Mouse (Mus musculus) right cerebral cortex, postnatal 36 days (tissue): ENCODE measurements around the gene Coa3.
"Not testable (repeated sequence)": the region's sequence is repeated elsewhere in the genome, so short reads cannot be mapped to it uniquely, and the experiment has no call there.

ENCODE experiments used
- DNase-seq, 2 experiments: peaks; one replicate each; pipeline ENCODE4 v3.0.0; 2022; ENCODE audit warnings: low spot score in 2 of 2, mixed read lengths in 1 of 2

Gene Coa3

GRCm38 (mm10) chr11:101278223-101279192 lies at the start of gene Coa3, which contains the start of gene Cntd1:
Gene Coa3, minus strand, starts transcription at chr11:101279114.
Gene Cntd1, plus strand, starts transcription at chr11:101279012.
- DNase-seq = peak; percentile 82 to 85

DNA sequence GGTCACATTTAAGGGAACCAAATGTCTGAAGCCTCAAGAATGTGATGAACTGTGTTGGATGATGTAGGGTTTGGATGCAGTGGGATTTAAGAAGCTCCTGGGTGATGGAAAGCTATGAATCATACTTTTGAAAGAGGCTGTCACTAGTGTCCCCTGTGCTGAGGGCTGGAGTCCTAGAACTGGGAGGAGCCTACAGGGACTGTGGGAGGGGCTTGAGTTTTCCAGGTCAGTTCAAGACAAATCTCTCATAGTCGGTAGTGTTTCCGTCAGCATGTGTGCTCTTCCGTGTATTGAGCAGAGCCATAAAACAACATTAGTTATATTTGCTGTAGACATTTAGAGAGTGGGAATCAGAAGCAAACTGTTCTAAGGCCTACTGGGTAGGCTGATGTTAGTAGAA lies 48.4 kb upstream of the Coa3 start:
- DNase-seq = no peak

DNA sequence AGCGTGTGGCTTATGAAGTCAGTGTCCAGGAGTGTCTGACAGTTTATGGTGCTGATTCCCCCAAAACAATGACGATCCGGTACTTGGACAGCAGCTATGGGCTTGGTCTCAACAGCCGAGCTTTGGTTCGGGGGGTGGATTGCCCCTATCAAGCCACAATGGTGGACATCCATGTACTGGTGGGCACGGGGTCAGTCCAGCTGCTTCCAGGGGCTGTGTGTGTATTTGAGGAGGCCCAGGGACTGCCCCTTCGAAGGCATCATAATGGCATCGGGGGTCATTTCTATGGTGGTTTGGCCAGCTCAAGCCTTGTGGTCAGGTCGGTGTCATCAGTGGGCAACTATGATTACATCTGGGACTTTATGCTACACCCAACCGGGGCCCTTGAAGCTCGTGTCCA lies 47.2 kb upstream of the Coa3 start:
- no peak for DNase-seq

DNA sequence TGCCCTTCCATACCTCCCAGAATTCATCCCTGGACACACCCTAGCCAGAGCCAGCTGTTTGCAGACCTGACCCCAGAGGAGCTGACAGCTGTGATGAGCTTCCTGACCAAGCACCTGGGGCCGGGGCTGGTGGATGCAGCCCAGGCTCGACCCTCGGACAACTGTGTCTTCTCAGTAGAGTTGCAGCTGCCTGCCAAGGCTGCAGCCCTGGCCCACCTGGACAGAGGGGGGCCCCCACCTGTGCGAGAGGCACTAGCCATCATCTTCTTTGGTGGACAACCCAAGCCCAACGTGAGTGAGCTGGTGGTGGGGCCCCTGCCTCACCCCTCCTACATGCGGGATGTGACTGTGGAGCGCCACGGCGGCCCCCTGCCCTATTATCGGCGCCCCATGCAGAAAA lies 46.3 kb upstream of the Coa3 start:
- DNase-seq = not testable (repeated sequence)

- no peak for DNase-seq
Observed at GRCm38 (mm10) chr11:101324763-101325162, 45.8 kb upstream of the Coa3 start, which contains the start of gene Aoc2. Gene Aoc2, plus strand, starts transcription at chr11:101325063.

DNA sequence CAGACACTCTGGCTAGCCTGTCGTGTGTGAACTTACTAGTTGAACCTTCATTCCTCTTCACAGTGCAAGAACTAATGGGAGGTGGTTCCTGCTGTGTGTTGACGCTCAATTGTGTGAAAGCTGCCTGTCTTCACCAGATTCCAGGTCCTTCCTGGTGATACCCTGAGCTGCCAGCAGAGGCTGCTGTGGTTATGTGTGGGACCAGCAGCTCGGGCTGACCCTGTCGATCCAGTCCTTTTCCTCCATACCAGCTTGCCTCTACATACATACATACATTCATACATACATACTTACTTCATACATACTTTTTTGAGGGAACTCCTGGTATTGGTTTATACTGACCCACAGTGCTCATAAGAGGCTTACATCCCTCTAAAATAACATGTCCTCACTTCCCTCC lies 44.7 kb upstream of the Coa3 start:
- DNase-seq = peak; percentile 59 to 61

DNA sequence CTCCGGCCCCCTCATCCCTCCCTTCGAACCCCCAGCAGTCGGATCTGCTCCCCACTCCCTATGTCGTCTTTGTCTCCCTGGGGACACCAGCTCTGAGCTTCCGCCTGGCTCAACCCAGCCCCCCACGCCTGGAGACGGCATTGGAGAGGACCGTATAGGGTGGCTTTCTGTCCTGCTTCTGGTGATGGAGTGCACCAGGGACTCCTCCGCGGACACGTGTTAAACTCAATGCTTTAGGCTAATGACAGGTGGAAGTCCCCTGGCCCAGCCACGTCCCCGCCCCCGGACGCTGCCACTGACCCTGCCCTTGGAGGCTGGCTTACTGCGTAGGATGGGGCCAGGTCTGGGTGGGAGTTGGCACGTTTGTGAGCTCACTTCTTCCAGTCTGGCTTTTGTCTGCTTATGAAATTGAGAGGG lies 37.6 kb upstream of the Coa3 start:
- DNase-seq = no peak

DNA sequence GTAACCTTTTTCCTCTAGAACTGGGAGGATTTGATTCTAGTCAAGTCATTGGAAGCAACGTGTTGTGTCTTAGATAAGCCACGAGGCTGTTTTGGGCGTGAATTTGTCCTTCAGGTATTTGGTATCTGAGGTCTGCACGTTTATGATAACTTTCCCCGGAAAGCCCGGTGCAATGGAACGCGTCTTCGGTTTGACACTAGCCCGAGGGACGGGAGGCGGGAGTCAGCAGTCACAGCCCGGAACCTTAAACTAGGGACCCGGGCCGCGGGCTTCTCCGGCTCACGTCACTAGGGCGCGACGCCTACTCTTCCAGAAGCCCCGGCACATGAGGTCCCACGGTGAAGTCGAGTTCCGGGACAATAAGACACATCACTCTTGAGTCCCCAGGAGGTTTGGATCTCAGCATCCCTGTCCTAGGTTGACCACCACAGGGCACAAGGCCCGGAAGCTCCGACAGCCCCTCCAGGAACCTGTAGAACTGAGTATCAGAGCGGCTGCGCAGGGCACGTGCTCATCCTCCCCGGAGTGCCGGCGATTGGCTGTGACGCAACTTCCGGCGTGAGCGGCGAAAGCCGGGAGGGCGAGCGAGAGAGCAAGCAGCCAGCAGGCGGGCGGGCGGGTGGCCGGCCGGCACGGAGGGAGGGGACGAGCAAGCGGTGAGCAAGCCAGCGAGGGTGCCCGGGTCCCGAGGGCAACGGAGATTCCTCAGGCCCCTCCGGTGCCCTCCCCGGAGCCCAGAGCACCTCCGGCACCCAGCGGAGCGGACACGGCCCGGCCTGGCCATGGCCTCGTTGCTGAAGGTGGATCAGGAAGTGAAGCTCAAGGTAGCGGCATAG lies 37.0 kb upstream of the Coa3 start, which contains the start of gene Psme3:
TSS of gene Psme3 (plus strand) at position 549 of the 836 bp plus-strand sequence.
- DNase-seq = peak; percentile 90 to 91

DNA sequence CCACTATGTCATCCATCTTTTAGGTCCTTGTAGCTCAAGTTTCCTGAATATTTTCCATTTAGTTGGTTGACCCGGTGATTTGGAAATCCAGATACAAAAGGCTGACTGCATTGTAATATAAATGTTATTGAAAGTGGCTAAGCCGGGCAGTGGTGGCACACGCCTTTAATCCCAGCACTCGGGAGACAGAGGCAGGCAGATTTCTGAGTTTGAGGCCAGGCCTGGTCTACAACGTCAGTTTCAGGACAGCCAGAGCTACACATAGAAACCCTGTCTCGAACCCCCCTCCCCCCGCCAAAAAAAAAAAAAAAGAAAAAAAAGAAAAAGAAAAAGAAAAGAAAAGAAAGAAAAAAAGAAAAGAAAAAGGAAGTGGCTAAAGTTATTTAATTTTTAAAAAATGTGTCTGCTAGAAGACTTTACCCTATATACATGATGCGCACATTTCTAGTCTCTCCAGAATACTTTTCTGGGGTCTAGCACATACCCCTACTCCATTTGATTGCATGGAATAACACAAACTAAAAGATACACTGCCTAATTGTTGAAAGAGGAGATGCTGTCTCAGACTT lies 36.3 kb upstream of the Coa3 start:
- DNase-seq = no peak

DNA sequence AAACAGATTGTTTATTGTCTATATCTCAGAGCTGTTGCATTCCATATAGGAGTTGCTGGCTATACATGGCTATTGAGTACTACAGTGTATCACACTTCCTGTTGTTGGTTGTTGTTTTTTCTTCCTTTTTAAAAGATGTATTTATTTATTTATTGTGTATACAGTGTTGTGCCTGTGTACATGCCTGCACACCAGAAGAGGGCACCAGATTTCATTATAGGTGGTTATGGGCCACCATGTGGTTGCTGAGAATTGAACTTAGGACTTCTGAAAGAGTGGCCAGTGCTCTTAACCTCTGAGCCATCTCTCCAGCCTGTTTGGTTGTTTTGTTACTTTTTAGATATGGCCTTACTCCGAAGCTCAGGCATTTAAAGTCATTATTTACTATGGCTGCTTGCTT lies 35.7 kb upstream of the Coa3 start:
- DNase-seq = no peak

GRCm38 (mm10) chr11:101312150-101312549 lies 33.2 kb upstream of the Coa3 start:
- DNase-seq = no peak

GRCm38 (mm10) chr11:101311083-101311482 lies 32.2 kb upstream of the Coa3 start:
- DNase-seq = no peak

- DNase-seq = no peak
Observed at GRCm38 (mm10) chr11:101307744-101308143, 28.8 kb upstream of the Coa3 start.

DNA sequence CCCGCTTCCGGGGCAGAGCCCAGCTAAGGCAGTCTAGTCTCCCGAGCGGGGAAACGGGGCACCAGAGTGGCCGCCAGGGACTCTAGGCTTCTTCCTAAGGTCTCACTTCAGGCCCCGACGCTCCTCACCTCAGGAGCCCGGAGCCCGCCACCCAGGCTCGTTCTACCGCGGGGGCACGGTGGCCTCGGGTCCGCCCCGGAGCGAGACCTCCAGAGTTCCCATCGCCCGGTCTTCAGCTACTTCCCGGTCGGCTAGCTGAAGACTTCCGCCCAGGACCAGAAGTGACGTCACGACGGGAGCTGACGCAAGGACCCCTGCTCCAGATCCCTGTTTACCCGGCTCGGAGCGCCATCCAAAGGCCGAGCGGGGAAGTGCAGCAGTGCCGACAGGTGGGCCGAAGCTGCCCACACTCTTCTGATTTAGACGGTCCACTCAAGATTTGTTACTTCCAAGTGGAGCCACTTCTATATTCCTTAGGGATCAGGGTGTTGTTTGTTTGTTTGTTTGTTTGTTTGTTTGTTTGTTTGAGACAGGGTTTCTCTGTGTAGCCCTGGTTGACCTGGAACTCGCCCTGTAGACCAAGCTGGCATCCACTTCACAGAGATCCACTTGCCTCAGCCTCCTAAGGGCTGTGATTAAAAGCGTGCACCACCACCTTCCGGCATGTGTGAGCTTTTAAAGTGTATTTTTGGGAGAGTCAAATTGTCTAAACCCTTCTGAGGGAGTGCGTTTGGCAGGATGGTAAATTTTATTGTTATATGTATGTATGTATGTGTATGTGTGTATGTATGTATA lies 23.3 kb upstream of the Coa3 start, which contains the start of gene Becn1:
TSS of gene Becn1 (minus strand) at position 283 of the 795 bp plus-strand sequence.
- peak; percentile 92 to 93 for DNase-seq

- DNase-seq = no peak
Observed at GRCm38 (mm10) chr11:101301299-101302003, 22.5 kb upstream of the Coa3 start.

GRCm38 (mm10) chr11:101300881-101301280 lies 22.0 kb upstream of the Coa3 start:
- no peak for DNase-seq

DNA sequence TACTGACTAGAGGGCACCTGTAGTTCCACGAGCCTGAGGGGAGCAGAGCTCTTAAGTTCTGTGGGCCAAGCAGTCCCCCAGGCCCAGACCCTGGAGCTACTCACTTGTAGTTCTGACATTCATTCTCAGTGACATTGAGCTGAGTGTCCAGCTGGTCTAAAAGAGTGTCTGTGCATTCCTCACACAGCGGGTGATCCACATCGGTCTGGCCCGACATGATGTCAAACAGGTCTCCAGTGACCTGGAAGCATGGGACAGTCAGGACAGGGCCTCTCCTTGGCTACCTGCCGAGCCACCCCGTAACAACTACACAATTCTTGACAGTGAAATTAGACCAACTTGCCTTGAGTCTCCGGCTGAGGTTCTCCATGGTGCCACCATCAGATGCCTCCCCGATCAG lies 16.3 kb upstream of the Coa3 start:
- no peak for DNase-seq

DNA sequence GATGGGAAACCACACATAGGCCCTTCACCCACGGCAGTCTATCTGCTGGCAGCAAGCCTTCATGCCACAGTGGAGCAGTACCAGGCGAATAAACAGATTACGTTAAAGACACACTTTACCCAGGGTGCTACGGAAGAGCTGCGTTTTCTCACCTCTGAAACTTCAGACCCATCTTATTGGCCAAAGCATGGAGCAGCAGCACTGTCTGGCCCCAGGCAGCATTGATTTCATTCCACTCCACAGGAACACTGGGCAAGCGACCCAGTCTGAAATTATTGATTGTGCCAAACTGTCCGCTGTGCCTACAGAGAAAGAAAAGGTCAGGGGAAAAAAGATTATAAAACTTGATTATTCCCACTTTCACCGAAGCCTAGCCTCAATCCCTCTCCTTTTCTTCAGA lies 12.3 kb upstream of the Coa3 start:
- DNase-seq = no peak

DNA sequence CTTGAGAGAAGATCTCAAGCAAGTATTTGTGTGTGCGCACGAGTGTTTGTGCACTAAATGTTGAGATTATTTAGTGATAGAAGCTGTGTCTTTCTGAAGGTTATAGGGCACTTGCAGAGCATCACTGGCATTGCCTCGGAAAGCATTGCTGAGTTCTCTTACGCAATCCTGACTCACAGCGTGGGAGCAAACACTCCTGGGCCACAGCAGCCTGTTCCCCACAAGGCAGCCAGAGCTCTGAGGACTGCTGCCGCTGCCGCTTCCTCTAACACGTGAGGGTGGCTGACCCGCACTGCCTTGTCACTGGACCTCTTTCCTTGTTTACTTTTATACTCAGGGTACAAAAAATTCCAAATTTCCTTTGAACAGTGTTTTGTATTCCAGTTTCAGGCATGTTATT lies 8.4 kb upstream of the Coa3 start:
- DNase-seq = no peak

DNA sequence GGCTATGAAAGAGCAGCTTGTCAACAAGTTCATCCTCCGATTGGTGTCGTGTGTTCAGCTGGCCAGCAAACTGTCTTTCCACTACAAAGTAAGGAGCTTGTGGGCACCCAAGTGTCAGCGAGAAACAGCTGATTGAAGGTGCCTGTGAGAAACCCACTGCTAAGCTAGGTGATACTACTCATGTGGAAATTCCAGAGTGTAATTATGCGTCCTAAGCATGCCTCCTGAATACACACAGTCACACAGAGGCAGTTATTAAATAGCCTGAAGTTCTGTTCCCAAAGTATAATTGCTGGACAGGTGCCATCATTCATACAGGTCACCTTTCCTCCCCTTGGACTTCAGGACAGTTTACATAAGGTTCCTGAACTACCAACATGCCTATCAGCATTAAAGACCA lies 4.9 kb upstream of the Coa3 start:
- DNase-seq = no peak
